Mouse (Mus musculus) liver (tissue): ENCODE results near the gene Stk24.

Experiments used
- DNase-seq: peaks from one replicate; pipeline ENCODE4 v3.0.0-alpha.2; 2020; ENCODE audit warnings: mixed read lengths

The Stk24 gene

DNA sequence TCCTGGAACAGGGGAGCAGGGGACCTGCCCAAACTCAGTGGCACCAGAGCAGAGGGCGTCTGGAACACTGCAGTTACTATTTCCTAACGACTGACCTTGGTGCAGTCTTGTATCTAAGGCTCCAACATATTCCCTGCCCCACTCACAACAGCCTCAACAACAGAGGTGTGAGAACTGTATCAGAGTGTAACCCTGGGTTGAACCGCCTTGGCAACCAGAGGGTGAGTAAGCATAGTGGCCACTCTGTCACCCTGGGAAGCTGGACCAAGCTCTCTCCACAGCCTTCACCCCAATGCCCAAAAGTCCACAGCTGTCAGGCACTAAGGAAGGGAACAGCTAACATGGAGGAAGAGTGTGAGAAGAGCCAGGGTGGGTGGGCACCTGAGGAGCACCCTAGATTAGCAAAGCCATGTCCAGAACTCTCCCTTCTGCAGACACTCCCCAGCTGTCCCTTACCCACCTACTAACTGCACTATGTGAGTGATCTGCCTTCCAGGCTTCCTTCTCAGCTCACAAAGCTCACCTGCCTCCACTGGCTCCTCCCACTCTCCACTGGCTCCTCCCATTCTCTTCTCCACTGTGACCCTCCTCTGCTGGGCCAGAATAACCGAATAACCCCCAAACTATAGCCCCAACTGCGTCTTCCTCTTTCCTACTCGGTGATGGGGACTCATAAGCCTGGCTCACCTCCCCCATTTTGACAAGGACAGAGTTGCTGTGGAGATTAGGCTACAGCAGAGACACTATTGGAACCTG, 69.3 kb downstream of the Stk24 start:
- no peak for DNase-seq

DNA sequence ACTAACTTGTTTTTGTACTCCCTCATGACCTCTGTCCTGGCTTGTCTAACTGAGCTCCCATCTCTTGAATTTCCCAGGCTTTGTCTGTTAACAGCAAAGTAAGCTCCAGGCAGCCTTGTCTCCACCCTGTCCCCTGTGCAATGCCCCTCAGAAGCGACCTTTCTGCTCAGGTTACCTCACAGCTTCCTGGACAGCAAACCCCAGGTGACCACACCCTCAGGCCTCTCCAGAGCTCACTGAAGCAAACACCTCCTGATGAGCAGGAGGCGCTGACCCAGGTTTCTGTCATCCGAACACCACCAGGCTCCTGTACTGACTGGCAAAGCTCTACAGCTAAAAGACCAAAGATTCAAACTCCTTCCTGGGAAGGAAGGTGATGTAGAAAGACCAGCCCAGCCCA, 69.9 kb downstream of the Stk24 start:
- DNase-seq = no peak

- no peak for DNase-seq
Observed at GRCm38 (mm10) chr14:121305316-121306064, 74.3 kb downstream of the Stk24 start.

- DNase-seq = no peak
Observed at GRCm38 (mm10) chr14:121304523-121304922, 75.3 kb downstream of the Stk24 start.

DNA sequence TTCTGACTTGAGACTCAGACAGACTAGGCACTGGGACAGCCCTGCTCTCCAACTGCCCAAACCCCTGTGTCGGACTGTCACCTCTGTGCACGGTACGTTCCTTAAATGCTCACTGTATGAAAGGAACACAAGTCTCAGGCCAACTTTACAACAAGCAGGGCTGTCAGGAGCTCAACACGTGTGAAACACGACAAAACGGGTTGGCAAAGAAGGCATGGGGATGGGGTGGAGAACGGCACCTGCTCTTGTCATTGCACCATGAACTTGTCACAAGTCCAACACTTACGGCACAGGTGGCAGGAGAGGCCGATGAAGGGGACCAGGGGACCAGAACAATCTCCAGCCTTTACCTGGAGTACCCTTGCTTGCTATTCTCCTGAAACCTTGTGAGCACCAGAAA, 80.7 kb downstream of the Stk24 start:
- DNase-seq = no peak

- peak; percentile 45 for DNase-seq
Observed at GRCm38 (mm10) chr14:121298537-121298936, 81.3 kb downstream of the Stk24 start.

- DNase-seq = no peak
Observed at GRCm38 (mm10) chr14:121297103-121297502, 82.7 kb downstream of the Stk24 start.

DNA sequence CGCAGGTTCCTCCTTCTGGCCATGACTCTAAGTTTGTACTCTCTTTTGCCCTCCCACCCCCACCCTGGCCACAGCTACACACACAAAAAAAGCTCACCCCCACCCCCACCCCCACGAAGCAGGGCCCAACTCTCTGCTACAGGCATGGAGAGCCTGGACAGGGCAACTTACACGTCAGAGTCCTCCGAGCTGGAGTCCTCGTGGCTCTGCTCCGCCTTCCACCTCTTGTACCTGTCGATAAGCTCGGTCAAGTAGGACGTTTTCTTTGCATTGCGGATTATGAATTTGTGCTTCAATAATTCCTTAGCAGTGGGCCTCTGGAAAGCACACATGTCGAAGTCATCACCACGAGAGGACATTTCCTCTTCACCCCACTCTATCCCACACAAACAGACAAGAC, 85.3 kb downstream of the Stk24 start:
- DNase-seq = no peak

DNA sequence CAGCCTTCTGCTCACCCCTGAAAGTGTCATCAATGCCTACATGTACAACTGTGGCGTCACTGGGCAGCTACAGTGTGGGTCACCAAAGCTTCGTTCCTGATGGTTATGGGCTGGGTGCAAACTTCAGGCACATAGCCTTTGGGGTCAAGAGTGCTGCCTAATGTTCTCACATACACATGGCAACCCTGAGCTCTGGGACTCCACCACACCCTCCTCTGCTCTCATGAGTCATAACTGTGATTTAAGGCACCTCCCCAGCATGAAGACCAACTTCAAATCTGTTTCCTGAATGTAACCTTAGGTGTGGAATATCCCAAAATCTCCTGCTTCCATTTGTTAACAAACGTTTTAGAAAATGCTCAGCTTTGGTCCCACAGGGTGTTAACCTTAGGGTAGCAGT, 87.4 kb downstream of the Stk24 start:
- DNase-seq = no peak

DNA sequence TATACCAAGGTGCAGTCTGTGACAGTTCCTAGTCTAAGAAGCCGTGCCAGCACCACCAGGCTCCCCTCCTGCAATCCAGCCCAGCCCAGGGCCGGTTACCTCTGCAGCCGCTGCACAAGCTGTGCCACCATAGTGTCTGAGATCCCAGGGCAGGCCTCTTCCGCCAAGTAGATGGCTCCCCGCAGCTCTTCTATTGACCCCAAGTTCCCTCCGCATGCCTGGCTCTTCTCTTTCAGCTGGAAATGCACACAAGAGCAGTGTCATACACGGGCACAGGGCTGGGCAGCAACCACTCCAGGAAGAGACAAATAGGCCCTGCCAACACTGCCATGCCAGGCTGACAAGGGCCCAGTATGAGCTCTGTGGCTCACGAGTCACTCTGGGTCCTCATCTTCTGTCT, 87.9 kb downstream of the Stk24 start:
- DNase-seq = no peak

GRCm38 (mm10) chr14:121285379-121286120, 94.3 kb downstream of the Stk24 start:
- no peak for DNase-seq

- no peak for DNase-seq
Observed at GRCm38 (mm10) chr14:121281336-121281710, 98.5 kb downstream of the Stk24 start.

DNA sequence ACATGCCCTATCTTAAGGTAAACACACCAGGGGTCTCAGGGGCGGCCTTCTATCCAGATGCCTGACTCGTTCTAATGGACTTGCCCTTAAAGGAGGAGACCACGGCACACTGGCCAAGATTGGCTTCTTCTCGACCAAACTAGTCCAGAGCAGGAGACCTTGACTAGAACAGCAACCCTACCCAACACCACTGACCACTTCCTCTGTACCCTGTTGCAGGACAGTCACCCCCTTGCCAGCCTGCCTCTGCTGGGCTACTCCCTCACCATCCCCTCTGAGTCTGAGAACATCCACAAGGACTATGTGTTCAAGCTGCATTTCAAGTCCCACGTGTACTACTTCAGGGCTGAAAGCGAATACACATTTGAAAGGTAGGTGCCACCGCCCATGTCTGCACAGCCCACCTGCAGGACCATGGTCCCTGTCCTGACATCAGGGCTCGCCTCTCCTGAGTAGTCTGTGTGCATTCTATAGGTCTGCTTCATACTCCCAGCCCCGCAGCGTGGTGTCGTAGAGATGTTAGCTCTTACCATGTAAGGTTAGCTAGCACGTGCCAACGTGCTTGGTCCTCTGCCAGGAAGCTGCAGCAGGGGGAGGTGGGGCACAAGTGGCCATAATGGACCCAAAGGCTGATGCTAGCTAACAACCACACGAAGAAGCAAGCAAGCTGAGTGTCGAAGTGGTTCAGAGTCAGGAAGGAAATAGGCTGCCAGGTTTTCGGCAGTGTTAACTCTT, 99.0 kb downstream of the Stk24 start:
- DNase-seq = no peak

- peak; percentile 83 for DNase-seq
Observed at GRCm38 (mm10) chr14:121279106-121279505, 100.7 kb downstream of the Stk24 start.

DNA sequence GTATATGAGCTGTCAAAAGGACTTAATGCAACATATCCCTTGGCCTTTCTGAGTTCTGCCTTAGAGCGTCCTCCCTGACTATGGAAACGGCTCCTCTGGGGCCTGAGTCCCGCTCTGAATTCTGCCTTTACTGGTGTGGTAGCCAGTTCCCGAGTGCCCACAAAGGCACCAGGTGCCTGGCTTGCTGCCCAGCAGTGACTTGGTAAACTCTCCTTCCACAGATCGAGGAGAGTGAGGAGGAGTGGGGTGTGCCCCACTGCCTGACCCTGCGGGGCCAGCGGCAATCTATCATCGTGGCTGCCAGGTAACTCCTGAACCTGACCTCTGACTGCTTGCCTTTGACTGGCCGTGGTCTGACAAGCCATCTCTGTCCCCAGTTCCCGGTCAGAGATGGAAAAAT, 103.8 kb downstream of the Stk24 start:
- DNase-seq = no peak

GRCm38 (mm10) chr14:121274985-121275384, 104.8 kb downstream of the Stk24 start:
- DNase-seq = no peak

DNA sequence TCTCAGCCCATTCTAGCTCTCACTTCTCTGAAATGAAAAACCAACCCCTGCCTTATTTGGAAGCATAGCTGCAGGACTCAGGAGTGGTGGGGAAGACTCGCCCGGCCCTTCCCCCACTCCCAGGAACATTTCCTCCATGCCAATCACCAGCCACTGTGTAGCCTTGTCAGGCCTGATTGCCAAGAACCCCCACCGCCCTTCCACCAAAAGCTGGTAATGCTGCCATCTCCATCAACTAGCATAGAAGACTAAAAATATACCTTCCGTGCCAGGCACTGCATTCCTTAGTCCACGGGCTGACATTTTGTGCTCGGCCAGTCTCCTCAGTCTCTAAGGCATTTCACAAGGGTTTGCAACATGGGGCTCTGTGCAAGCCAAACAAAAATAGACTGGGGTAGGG, 109.3 kb downstream of the Stk24 start:
- DNase-seq = no peak

DNA sequence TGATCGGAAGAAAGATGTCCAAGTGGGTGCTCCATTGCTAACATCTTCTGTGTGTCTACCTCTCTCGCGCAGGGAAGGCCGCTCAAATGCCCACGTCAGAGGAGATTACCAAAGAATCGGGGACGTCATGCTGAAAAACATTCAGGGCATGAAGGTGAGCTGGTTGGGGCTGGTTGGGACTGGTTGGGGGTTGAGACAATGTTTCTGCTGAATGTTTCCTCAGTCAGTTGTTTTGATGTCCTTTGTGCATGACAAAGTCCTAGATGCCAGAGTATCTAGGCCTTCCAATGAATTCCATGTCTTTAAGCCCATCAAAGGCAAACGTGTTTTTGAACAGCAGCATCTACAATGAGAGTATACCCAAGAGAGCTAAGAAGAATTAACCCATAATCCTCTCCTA, 112.0 kb downstream of the Stk24 start:
- no peak for DNase-seq

GRCm38 (mm10) chr14:121264453-121264852, 115.4 kb downstream of the Stk24 start:
- DNase-seq = no peak

GRCm38 (mm10) chr14:121263912-121264311, 115.9 kb downstream of the Stk24 start:
- DNase-seq = no peak

DNA sequence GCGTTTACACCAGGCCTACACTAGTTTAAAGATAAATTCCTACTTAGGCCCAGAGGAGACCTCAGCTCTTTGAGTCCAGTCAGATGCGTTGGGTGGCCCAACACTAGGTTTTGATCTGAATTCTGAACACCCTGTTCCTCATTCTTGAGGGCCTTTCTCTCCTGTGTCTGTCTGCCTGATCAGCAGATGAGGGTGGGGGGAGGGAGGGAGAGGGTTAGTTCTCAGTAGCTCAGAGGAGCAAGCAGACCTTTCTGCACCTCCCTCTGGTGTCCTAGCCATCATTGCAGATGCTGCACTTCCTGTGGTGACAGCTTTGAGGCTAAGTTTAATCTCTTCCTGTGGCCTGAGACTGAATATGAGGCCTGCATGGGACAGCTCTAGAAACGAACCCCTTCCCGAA, 117.2 kb downstream of the Stk24 start:
- no peak for DNase-seq

GRCm38 (mm10) chr14:121261229-121261879, 118.5 kb downstream of the Stk24 start:
- no peak for DNase-seq

- DNase-seq = peak; percentile 42
Observed at GRCm38 (mm10) chr14:121259789-121260188, 120.0 kb downstream of the Stk24 start.
